Mouse (Mus musculus) heart, embryonic 11.5 days (tissue): ENCODE data around the gene Adcyap1r1. TPM values are rescaled to one million over a fixed set of nuclear protein-coding genes. Genes with fewer than 3 reads are reported as not detected.

Experiments used
- ATAC-seq: fragments of 200-750 bp; cut with Nextera tagmentation; replicated peaks from 2 replicates; pipeline ENCODE4 v1.8.0; 2017; ENCODE audit warnings: moderate library complexity; ENCODE audit not compliant: insufficient number of reproducible peaks, low FRiP score, low TSS enrichment
- H3K27ac ChIP-seq: fragments of 300-500 bp; sonication (generic); 2 replicates; pipeline ENCODE4 v1.5.1; 2014; ENCODE audit warnings: mild to moderate bottlenecking, low read depth, low read length
- H3K27me3 ChIP-seq: fragments of 300-500 bp; sonication (generic); 2 replicates; pipeline ENCODE4 v1.6.1; 2014; ENCODE audit warnings: mild to moderate bottlenecking, low read length, mixed read lengths; ENCODE audit not compliant: control insufficient read depth, insufficient read depth
- H3K36me3 ChIP-seq: fragments of 300-500 bp; sonication (generic); 2 replicates; pipeline ENCODE4 v1.6.1; 2014; ENCODE audit warnings: mild to moderate bottlenecking, low read length, moderate library complexity, mixed read lengths; ENCODE audit not compliant: control insufficient read depth, insufficient read depth
- H3K4me1 ChIP-seq: fragments of 300-500 bp; sonication (generic); 2 replicates; pipeline ENCODE4 v1.6.1; 2014; ENCODE audit warnings: low read length; ENCODE audit not compliant: control insufficient read depth, insufficient read depth
- H3K4me2 ChIP-seq: fragments of 300-500 bp; sonication (generic); 2 replicates; pipeline ENCODE4 v1.6.1; 2014; ENCODE audit warnings: mild to moderate bottlenecking, moderate library complexity
- H3K4me3 ChIP-seq: fragments of 300-500 bp; sonication (generic); 2 replicates; pipeline ENCODE4 v1.5.1; 2014; ENCODE audit warnings: low read depth, low read length
- H3K9ac ChIP-seq: fragments of 300-500 bp; sonication (generic); 2 replicates; pipeline ENCODE4 v1.6.1; 2014; ENCODE audit warnings: mild to moderate bottlenecking, low read depth, low read length, moderate library complexity
- H3K9me3 ChIP-seq: fragments of 300-500 bp; sonication (generic); replicated peaks from 2 replicates; pipeline ENCODE4 v1.6.1; 2016; ENCODE audit warnings: low read length; ENCODE audit not compliant: control insufficient read depth
- WGBS: fragments of 180-500 bp; shearing (Covaris S2); extraction: QIAGEN DNeasy Blood & Tissue Kit; methylation state at CpG from one replicate; pipeline ENCODE4 v1.1.7; 2014; ENCODE audit not compliant: insufficient replicate concordance; 5-methylcytosine and 5-hydroxymethylcytosine counted together
- polyA plus RNA-seq: library from polyadenylated mRNA; unstranded; fragments of >200 nt; fragmentation: Nextera tagmentation; extraction: Ambion mirVana; gene quantifications from 2 replicates; pipeline ENCODE4 v1.2.1, GENCODE M21; 2014

Adcyap1r1 gene
- polyA plus RNA-seq, 1 experiment from 2014 or later = 2.6 TPM

GRCm38 (mm10) chr6:55498753-55499152, 47.0 kb downstream of the Adcyap1r1 start:
- no peaks in the 10 kb centered on the region for H3K4me1 ChIP-seq
- no peak for ATAC-seq
- H3K9ac ChIP-seq = no peak overlapping the region
- H3K27me3 ChIP-seq = peaks cover 13% of the 10 kb centered on the region
- H3K4me2 ChIP-seq = no peak overlapping the region
- H3K4me3 ChIP-seq = no peak overlapping the region
- H3K27ac ChIP-seq = no peak overlapping the region
- H3K36me3 ChIP-seq = no peaks in the 10 kb centered on the region
- H3K9me3 ChIP-seq = no peaks in the 10 kb centered on the region

DNA sequence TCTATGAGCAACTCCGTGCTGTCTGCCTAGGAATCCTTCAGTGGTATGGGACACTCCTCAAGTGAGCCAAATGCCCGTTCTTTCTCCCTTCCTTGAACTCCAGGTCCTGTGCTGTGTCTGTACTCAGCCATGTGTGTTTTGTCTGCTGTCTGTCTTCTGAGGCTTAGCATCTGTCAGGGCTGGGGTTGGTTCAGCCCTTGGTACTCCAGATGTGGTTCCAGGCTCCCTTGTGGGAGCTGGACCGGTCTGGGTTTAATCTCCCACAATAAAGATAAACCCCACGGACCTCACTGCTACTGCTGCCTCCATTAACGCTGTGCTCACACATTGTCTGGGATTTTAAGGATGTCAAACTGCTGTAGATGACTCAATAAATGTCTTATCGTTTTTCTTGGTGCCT, 49.3 kb downstream of the Adcyap1r1 start:
- Histone ChIP-seq H3K27ac (no peak overlapping the region), H3K9me3 (no peaks in the 10 kb centered on the region), H3K27me3 (peaks cover 7% of the 10 kb centered on the region), H3K4me1 (no peaks in the 10 kb centered on the region), H3K36me3 (no peaks in the 10 kb centered on the region), H3K9ac (no peak overlapping the region), H3K4me2 (no peak overlapping the region), H3K4me3 (no peak overlapping the region)
- ATAC-seq = peak; percentile 42; the same call in 1 of the 2 replicates
- WGBS = 47% methylated on average over 6 of the region's 6 CpGs

DNA sequence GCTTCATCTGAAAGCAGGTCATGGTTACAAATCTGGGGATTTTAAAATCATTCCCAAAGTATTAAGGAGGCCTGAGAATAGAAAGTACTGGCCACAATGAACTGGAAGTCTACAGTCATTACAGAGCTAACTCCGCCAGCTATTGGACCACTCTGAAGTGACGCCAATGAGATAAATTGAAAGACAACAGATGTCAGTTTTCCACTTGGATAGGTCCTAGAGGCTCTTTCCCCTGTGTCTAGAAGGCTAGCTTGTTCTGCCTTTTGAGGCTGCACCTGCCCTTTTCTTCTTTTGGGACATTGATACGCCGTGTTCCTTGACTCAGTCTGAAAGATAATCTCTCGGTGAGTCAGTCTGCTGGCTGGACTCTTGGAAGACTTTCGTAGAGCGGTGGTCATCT, 50.5 kb downstream of the Adcyap1r1 start:
- no peak for ATAC-seq
- 81% methylated on average over 7 of the region's 7 CpGs for WGBS
- no peak overlapping the region for H3K4me3 ChIP-seq

GRCm38 (mm10) chr6:55504797-55505488, 53.2 kb downstream of the Adcyap1r1 start:
- H3K4me2 ChIP-seq = no peak overlapping the region
- peaks cover 2% of the 10 kb centered on the region for H3K27me3 ChIP-seq
- H3K27ac ChIP-seq = no peak overlapping the region
- no peaks in the 10 kb centered on the region for H3K4me1 ChIP-seq
- 91% methylated on average over 2 of the region's 2 CpGs for WGBS
- no peak overlapping the region for H3K4me3 ChIP-seq
- no peaks in the 10 kb centered on the region for H3K9me3 ChIP-seq
- no peaks in the 10 kb centered on the region for H3K36me3 ChIP-seq
- no peak overlapping the region for H3K9ac ChIP-seq
- ATAC-seq = no peak

More for the DNA sequence above, 50.5 kb downstream of the Adcyap1r1 start:
- Histone ChIP-seq H3K9ac (no peak overlapping the region), H3K27ac (no peak overlapping the region), H3K9me3 (no peaks in the 10 kb centered on the region), H3K36me3 (no peaks in the 10 kb centered on the region), H3K4me1 (no peaks in the 10 kb centered on the region), H3K27me3 (peaks cover 4% of the 10 kb centered on the region), H3K4me2 (no peak overlapping the region)

DNA sequence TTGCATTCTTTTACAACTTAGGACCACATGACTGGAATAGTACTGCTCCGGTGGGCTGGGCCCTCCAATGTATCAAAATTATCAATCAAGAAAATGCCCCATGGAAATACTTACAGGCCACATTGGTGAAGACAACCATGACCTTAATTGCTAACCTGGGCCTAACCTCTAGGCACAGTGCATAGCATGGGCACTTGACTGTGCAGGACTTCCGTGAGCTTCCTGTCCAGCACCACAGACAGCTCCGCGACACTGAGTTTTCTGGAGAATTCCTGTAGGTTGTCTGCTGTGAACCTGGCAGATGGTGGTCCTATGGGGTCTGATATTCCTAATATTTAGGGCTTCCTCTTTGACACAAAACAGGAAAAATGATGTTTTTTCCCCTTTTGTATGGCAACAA, 54.7 kb downstream of the Adcyap1r1 start:
- no peak overlapping the region for H3K27ac ChIP-seq
- no peak for ATAC-seq
- H3K36me3 ChIP-seq = no peaks in the 10 kb centered on the region
- no peak overlapping the region for H3K4me3 ChIP-seq
- no peaks in the 10 kb centered on the region for H3K9me3 ChIP-seq
- H3K4me1 ChIP-seq = 0 out of 2 replicates have a peak, but pooled peaks cover 4% of the 10 kb centered on the region
- WGBS = 65% methylated on average over 4 of the region's 4 CpGs
- H3K4me2 ChIP-seq = no peak overlapping the region
- no peak overlapping the region for H3K9ac ChIP-seq
- H3K27me3 ChIP-seq = peaks cover 2% of the 10 kb centered on the region; the same call in 1 of the 2 replicates

- H3K36me3 ChIP-seq = no peaks in the 10 kb centered on the region
- 0 out of 2 replicates have a peak, but pooled peaks cover 4% of the 10 kb centered on the region for H3K4me1 ChIP-seq
- H3K4me3 ChIP-seq = no peak overlapping the region
- no peak for ATAC-seq
- H3K9ac ChIP-seq = no peak overlapping the region
- no peaks in the 10 kb centered on the region for H3K27me3 ChIP-seq
- H3K9me3 ChIP-seq = no peaks in the 10 kb centered on the region
- no peak overlapping the region for H3K27ac ChIP-seq
- H3K4me2 ChIP-seq = no peak overlapping the region
- WGBS = 59% methylated on average over 6 of the region's 6 CpGs
These were observed 57.5 kb downstream of the Adcyap1r1 start for GRCm38 (mm10) chr6:55509130-55509870.

DNA sequence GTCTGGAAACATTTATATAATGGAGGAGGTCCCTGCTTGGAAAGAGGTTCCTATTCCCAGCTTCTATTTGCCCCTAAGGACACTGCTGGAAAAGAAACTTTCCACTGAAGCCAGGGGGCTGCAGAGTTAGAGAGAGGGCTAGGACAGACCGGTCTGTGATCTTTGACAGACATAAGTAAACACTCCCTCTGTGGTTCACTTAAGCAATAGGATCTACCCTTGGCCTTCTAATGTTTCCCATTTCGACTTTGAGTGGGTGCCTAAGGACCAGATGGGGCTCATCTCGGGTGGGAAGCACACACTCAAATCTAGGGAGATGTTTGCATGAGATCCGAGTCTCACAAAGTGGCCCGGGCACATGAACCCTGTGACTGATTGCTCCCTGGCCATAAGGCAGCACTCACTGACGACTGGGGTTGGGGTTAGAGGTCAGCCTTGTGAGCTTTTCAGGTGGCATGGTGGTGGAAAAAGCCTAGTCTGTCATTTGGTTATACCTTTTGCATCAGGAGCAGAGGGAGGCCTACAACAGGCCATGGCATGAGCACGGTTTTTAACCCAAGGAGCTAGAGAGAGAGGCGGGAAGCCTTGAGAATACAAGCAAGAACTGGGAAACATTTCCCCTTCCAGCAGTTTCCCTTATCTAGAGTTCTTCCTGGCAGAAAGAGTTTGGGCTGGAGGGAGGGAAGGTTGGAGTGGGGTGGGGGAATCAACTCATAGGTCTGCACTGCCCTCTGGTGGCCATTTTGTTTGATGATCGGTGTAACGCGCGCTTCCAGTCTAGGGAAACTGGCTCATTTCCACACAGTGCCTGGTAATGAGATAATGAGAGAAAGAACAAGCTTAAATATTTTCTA, 59.7 kb downstream of the Adcyap1r1 start:
- no peaks in the 10 kb centered on the region for H3K9me3 ChIP-seq
- 0 out of 2 replicates have a peak, but pooled peaks cover 4% of the 10 kb centered on the region for H3K4me1 ChIP-seq
- H3K4me2 ChIP-seq = no peak overlapping the region
- H3K4me3 ChIP-seq = no peak overlapping the region
- H3K27me3 ChIP-seq = no peaks in the 10 kb centered on the region
- no peak overlapping the region for H3K27ac ChIP-seq
- H3K36me3 ChIP-seq = no peaks in the 10 kb centered on the region
- no peak overlapping the region for H3K9ac ChIP-seq
- 26% methylated on average over 12 of the region's 12 CpGs for WGBS
- 0 out of 2 replicates have a peak, but pooled peaks have one; percentile 18 for ATAC-seq

DNA sequence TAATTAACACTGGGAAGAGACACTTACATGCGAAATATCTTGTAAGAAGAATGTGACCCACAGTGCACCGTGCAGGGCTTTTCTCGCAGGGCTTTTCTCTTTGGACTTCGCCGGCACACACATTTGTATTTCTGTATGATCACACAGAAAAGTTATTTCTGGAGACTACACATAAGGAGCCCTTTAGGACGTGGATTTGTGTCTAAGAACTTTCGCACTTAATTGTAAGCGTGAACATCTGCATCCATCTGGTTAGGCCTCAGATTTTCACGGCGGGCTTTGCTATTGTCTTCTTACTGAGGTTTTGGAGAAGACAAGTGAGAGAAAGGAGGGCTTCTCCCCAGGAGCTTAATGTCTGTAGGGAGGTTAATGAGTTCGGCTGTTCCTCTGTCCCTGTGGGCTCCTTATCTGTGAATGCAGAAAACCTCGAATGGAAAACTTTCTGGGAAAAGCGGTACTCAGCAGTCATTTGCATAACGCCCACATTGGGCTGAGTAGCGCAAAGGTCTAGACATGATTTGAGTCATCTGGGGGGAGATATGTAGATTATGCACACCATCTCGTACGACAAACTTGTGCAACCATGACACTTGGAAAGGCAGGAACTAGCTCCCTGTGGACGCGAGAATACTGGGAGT, 60.4 kb downstream of the Adcyap1r1 start:
- H3K4me3 ChIP-seq = no peak overlapping the region
- 0 out of 2 replicates have a peak, but pooled peaks cover 4% of the 10 kb centered on the region for H3K4me1 ChIP-seq
- no peaks in the 10 kb centered on the region for H3K36me3 ChIP-seq
- WGBS = 39% methylated on average over 19 of the region's 19 CpGs
- no peaks in the 10 kb centered on the region for H3K27me3 ChIP-seq
- H3K27ac ChIP-seq = no peak overlapping the region
- H3K9ac ChIP-seq = no peak overlapping the region
- ATAC-seq = no peak
- no peaks in the 10 kb centered on the region for H3K9me3 ChIP-seq
- no peak overlapping the region for H3K4me2 ChIP-seq
